Mouse (Mus musculus) embryonic facial prominence, embryonic 14.5 days (tissue): ENCODE data around the gene Tom1l2. TPM values are rescaled to one million over a fixed set of nuclear protein-coding genes. Genes with fewer than 3 reads are reported as not detected.

Source experiments
- ATAC-seq: fragments of 200-750 bp; cut with Nextera tagmentation; 2 replicates; pipeline ENCODE4 v1.8.0; 2017; ENCODE audit warnings: low read depth, moderate number of reproducible peaks, moderate TSS enrichment
- DNase-seq: peaks from one replicate; pipeline ENCODE4 v3.0.0-alpha.2; 2015; ENCODE audit warnings: low spot score
- H3K27ac ChIP-seq: fragments of 300-500 bp; sonication (generic); replicated peaks from 2 replicates; pipeline ENCODE4 v1.5.1; 2014; ENCODE audit warnings: low read depth, mild to moderate bottlenecking, low read length, moderate library complexity
- H3K27me3 ChIP-seq: fragments of 300-500 bp; sonication (generic); replicated peaks from 2 replicates; pipeline ENCODE4 v1.6.1; 2014; ENCODE audit warnings: low read length; ENCODE audit not compliant: control insufficient read depth, insufficient read depth
- H3K36me3 ChIP-seq: fragments of 300-500 bp; sonication (generic); 2 replicates; pipeline ENCODE4 v1.6.1; 2014; ENCODE audit warnings: low read length, mixed read lengths; ENCODE audit not compliant: control insufficient read depth, insufficient read depth
- H3K4me1 ChIP-seq: fragments of 300-500 bp; sonication (generic); 2 replicates; pipeline ENCODE4 v1.6.1; 2014; ENCODE audit warnings: antibody characterized with exemption, low read length; ENCODE audit not compliant: control insufficient read depth, insufficient read depth
- H3K4me2 ChIP-seq: fragments of 300-500 bp; sonication (generic); 2 replicates; pipeline ENCODE4 v1.6.1; 2014; ENCODE audit warnings: low read depth, mild to moderate bottlenecking, low read length, moderate library complexity, mixed read lengths
- H3K4me3 ChIP-seq: fragments of 300-500 bp; sonication (generic); 2 replicates; pipeline ENCODE4 v1.5.1; 2014; ENCODE audit warnings: low read depth, mild to moderate bottlenecking, low read length
- H3K9ac ChIP-seq: fragments of 300-500 bp; sonication (generic); 2 replicates; pipeline ENCODE4 v1.6.1; 2014; ENCODE audit warnings: low read depth, mild to moderate bottlenecking, low read length, moderate library complexity, mixed read lengths
- H3K9me3 ChIP-seq: fragments of 300-500 bp; sonication (generic); 2 replicates; pipeline ENCODE4 v1.6.1; 2016; ENCODE audit warnings: low read length; ENCODE audit not compliant: control insufficient read depth
- WGBS: fragments of 180-500 bp; shearing (Covaris S2); extraction: QIAGEN DNeasy Blood & Tissue Kit; methylation state at CpG from one replicate; pipeline ENCODE4 v1.1.7; 2014; 5-methylcytosine and 5-hydroxymethylcytosine counted together
- polyA plus RNA-seq: library from polyadenylated mRNA; unstranded; fragments of >200 nt; fragmentation: Nextera tagmentation; extraction: Ambion mirVana; gene quantifications from 2 replicates; pipeline ENCODE4 v1.2.1, GENCODE M21; 2014

Tom1l2 gene
- polyA plus RNA-seq, 1 experiment from 2014 or later = 23.4 TPM

- H3K9me3 ChIP-seq = no peaks in the 10 kb centered on the region
- no peak overlapping the region for H3K4me2 ChIP-seq
- no peaks in the 10 kb centered on the region for H3K36me3 ChIP-seq
- H3K9ac ChIP-seq = no peak overlapping the region
- no peak overlapping the region for H3K4me3 ChIP-seq
- H3K27ac ChIP-seq = no peak overlapping the region
- no peak for ATAC-seq
- 68% methylated on average over 6 of the region's 6 CpGs for WGBS
- H3K4me1 ChIP-seq = no peaks in the 10 kb centered on the region
- H3K27me3 ChIP-seq = no peaks in the 10 kb centered on the region
- DNase-seq = no peak
These were observed 21.8 kb upstream of the Tom1l2 start for GRCm38 (mm10) chr11:60374481-60374880.

- peaks cover 14% of the 10 kb centered on the region for H3K4me1 ChIP-seq
- DNase-seq (no peak), ATAC-seq (no peak)
- no peaks in the 10 kb centered on the region for H3K27me3 ChIP-seq
- 82% methylated on average over 13 of the region's 13 CpGs for WGBS
- H3K4me2 ChIP-seq = no peak overlapping the region
- H3K9me3 ChIP-seq = no peaks in the 10 kb centered on the region
- no peak overlapping the region for H3K4me3 ChIP-seq
- no peaks in the 10 kb centered on the region for H3K36me3 ChIP-seq
- H3K9ac ChIP-seq = no peak overlapping the region
- H3K27ac ChIP-seq = no peak overlapping the region
These were observed 17.7 kb upstream of the Tom1l2 start for GRCm38 (mm10) chr11:60370431-60370830.

- no peak for ATAC-seq
- Histone ChIP-seq H3K27ac (no peak overlapping the region), H3K4me2 (no peak overlapping the region), H3K9me3 (no peaks in the 10 kb centered on the region), H3K4me3 (no peak overlapping the region), H3K9ac (no peak overlapping the region), H3K27me3 (no peaks in the 10 kb centered on the region), H3K36me3 (no peaks in the 10 kb centered on the region), H3K4me1 (peaks cover 14% of the 10 kb centered on the region)
- WGBS = 48% methylated on average over 4 of the region's 4 CpGs
- DNase-seq = no peak
These were observed 16.7 kb upstream of the Tom1l2 start for GRCm38 (mm10) chr11:60369448-60369847.

GRCm38 (mm10) chr11:60368909-60369308, 16.2 kb upstream of the Tom1l2 start:
- H3K4me2 ChIP-seq = no peak overlapping the region
- H3K9ac ChIP-seq = no peak overlapping the region
- no peak overlapping the region for H3K27ac ChIP-seq
- H3K27me3 ChIP-seq = no peaks in the 10 kb centered on the region
- ATAC-seq = no peak
- no peak overlapping the region for H3K4me3 ChIP-seq
- no peak for DNase-seq
- no peaks in the 10 kb centered on the region for H3K9me3 ChIP-seq
- 50% methylated on average over 4 of the region's 4 CpGs for WGBS
- peaks cover 14% of the 10 kb centered on the region for H3K4me1 ChIP-seq
- no peaks in the 10 kb centered on the region for H3K36me3 ChIP-seq

GRCm38 (mm10) chr11:60367256-60367655, 14.6 kb upstream of the Tom1l2 start:
- Histone ChIP-seq H3K27me3 (no peaks in the 10 kb centered on the region), H3K27ac (no peak overlapping the region; the same call in 1 of the 2 replicates), H3K4me1 (peaks cover 14% of the 10 kb centered on the region), H3K9ac (no peak overlapping the region), H3K4me2 (no peak overlapping the region), H3K36me3 (no peaks in the 10 kb centered on the region), H3K4me3 (no peak overlapping the region), H3K9me3 (no peaks in the 10 kb centered on the region)
- WGBS = 82% methylated on average over 3 of the region's 3 CpGs
- ATAC-seq (no peak), DNase-seq (no peak)

- no peaks in the 10 kb centered on the region for H3K9me3 ChIP-seq
- peak overlapping the region; percentile 78 for H3K27ac ChIP-seq
- H3K4me1 ChIP-seq = peaks cover 14% of the 10 kb centered on the region
- peak overlapping the region; percentile 39; the same call in 1 of the 2 replicates for H3K9ac ChIP-seq
- peak; percentile 89 for DNase-seq
- H3K36me3 ChIP-seq = no peaks in the 10 kb centered on the region
- H3K4me3 ChIP-seq = no peak overlapping the region
- ATAC-seq = peak; percentile 88
- no peaks in the 10 kb centered on the region for H3K27me3 ChIP-seq
- WGBS = 9% methylated on average over 16 of the region's 16 CpGs
- H3K4me2 ChIP-seq = peak overlapping the region; percentile 28
These were observed 13.7 kb upstream of the Tom1l2 start for GRCm38 (mm10) chr11:60366239-60367019.

GRCm38 (mm10) chr11:60360631-60361201, 8.0 kb upstream of the Tom1l2 start:
- no peak overlapping the region for H3K27ac ChIP-seq
- DNase-seq (no peak), ATAC-seq (no peak)
- no peak overlapping the region for H3K4me2 ChIP-seq
- H3K4me3 ChIP-seq = no peak overlapping the region
- H3K9me3 ChIP-seq = no peaks in the 10 kb centered on the region
- no peak overlapping the region for H3K9ac ChIP-seq
- WGBS = 70% methylated on average over 5 of the region's 5 CpGs
- H3K27me3 ChIP-seq = no peaks in the 10 kb centered on the region
- H3K4me1 ChIP-seq = peaks cover 2% of the 10 kb centered on the region; the same call in 1 of the 2 replicates
- H3K36me3 ChIP-seq = no peaks in the 10 kb centered on the region

GRCm38 (mm10) chr11:60359936-60360335, 7.2 kb upstream of the Tom1l2 start:
- Histone ChIP-seq H3K36me3 (no peaks in the 10 kb centered on the region), H3K27me3 (no peaks in the 10 kb centered on the region), H3K9me3 (no peaks in the 10 kb centered on the region), H3K27ac (no peak overlapping the region), H3K4me1 (no peaks in the 10 kb centered on the region), H3K4me2 (no peak overlapping the region), H3K9ac (no peak overlapping the region), H3K4me3 (no peak overlapping the region)
- 93% methylated on average over 1 of the region's 1 CpGs for WGBS
- ATAC-seq (no peak), DNase-seq (no peak)

- Histone ChIP-seq H3K36me3 (no peaks in the 10 kb centered on the region), H3K27ac (no peak overlapping the region), H3K9ac (no peak overlapping the region), H3K4me2 (no peak overlapping the region), H3K9me3 (no peaks in the 10 kb centered on the region), H3K27me3 (no peaks in the 10 kb centered on the region), H3K4me3 (no peak overlapping the region), H3K4me1 (no peaks in the 10 kb centered on the region)
- ATAC-seq (no peak), DNase-seq (no peak)
- 75% methylated on average over 5 of the region's 5 CpGs for WGBS
These were observed 6.4 kb upstream of the Tom1l2 start for GRCm38 (mm10) chr11:60359138-60359537.
